Mouse (Mus musculus) left cerebral cortex, postnatal 25 days (tissue): ENCODE data around the gene Dpf2. TPM values are rescaled to one million over a fixed set of nuclear protein-coding genes. Genes with fewer than 3 reads are reported as not detected.

ENCODE experiments used
- DNase-seq, 2 experiments: peaks; one replicate each; pipeline ENCODE4 v3.0.0; 2022; ENCODE audit warnings: low spot score in 2 of 2, mixed read lengths in 1 of 2
- intact Hi-C: fragments of 180-260 bp; cut with DNase I; formaldehyde crosslinking; loops from one replicate; pipeline ENCODE4 v1.15.1; 2025
- total RNA-seq, 2 experiments: library from RNA; stranded (reverse); gene quantifications; 2 replicates each; pipeline ENCODE4 v1.2.3; 2021

Gene Dpf2
- total RNA-seq, 2 experiments from 2014 or later = 84.1 to 96.1 TPM

DNA sequence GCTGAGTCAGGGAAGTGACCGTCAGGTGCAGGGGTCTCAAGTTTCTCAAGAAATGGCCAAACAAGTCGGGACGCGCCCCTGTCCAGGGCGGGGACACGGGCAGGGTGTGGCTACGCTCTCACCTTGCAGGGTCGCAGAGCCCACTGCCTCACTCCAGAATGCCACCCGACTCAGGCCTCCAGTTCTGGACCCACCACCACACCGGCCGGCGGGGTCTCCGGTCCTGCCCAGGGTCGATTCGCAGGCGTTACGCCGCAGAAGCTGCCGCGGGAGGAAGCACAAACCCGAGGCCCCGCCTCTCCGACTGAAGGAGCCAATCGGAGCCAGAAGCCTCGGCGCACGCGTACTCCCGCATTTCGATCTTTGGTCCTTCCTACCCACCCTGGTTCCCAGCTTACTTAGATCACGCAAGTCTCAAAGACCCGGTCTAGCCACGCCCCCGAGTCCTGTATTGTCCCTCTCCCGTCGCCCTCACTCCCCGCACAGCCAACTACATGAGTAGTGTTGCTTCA is 37.8 kb downstream of the Dpf2 start, which contains the start of gene Frmd8:
TSS of gene Frmd8 (minus strand) at position 306 of the 512 bp plus-strand sequence.
- intact Hi-C loops = loop anchor here (5.0 kb wide), 1 partner anchor 163 kb away; no protein-coding TSS in a partner anchor
- DNase-seq = peak; percentile 91 to 96

- intact Hi-C loops = no loop called here
- no peak for DNase-seq
Observed at GRCm38 (mm10) chr19:5874391-5874968, 38.3 kb downstream of the Dpf2 start.

DNA sequence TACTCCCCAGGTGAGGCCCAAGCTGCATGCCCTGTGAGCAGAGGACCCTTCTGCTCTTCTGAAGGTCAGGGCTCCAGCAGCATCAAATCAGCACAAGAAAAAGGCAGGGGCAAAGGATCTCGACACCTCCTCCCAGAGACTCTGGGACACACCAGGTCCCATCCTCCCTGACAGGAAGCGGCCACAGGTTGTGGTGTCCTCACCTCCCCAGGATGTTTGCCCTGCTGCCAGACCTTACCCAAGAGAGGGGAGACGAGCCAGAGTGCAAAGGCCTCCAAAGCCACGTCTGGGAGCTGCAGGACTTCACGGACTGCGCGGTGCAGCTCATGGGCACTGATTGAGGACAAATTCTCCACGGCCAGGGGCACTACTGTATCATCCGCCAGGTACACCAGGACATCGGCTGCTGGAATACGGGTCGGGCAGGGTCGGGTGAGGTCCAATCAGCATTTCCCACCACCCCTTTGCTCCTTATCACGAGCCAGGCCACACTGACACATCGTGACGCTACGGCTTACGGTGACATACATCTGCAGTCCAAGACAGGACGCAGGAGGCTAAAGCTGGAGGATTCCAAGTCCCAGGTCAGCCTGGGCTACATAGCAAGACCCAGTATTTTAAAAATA is 39.8 kb downstream of the Dpf2 start:
- no peak for DNase-seq
- intact Hi-C loops = loop anchor here (2.0 kb wide), 1 partner anchor 16 kb away; no protein-coding TSS in a partner anchor

GRCm38 (mm10) chr19:5872528-5872927 is 40.3 kb downstream of the Dpf2 start:
- intact Hi-C loops = loop anchor here (2.0 kb wide), 1 partner anchor 16 kb away; no protein-coding TSS in a partner anchor
- DNase-seq = no peak

- intact Hi-C loops = loop anchor here (2.0 kb wide), 1 partner anchor 15 kb away; no protein-coding TSS in a partner anchor
- DNase-seq = no peak
Observed at GRCm38 (mm10) chr19:5871683-5872082, 41.1 kb downstream of the Dpf2 start.

DNA sequence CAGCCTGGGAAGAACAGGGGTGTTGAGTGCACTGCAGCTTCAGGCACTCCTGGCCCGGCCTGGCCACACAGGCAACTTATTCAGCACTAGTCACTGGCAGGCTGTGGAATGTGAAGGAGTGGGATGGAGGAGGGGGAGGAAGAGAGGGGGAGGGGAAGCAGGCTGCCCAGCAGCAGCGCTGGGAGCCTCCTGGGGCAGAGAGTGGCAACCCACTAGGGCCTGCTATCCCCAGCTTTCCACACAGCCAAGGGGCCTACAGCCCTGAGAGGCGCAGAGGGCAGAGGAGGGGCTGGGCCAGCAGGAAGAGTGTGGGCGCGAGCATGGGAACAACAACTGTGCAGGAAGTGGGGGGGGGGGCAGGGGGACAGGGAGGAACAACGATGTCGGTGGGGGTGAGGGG is 41.5 kb downstream of the Dpf2 start:
- intact Hi-C loops = no loop called here
- no peak for DNase-seq

GRCm38 (mm10) chr19:5868096-5868495 is 44.7 kb downstream of the Dpf2 start:
- intact Hi-C loops = no loop called here
- DNase-seq = no peak

GRCm38 (mm10) chr19:5864710-5865398 is 48.0 kb downstream of the Dpf2 start:
- intact Hi-C loops = no loop called here
- DNase-seq = no peak

DNA sequence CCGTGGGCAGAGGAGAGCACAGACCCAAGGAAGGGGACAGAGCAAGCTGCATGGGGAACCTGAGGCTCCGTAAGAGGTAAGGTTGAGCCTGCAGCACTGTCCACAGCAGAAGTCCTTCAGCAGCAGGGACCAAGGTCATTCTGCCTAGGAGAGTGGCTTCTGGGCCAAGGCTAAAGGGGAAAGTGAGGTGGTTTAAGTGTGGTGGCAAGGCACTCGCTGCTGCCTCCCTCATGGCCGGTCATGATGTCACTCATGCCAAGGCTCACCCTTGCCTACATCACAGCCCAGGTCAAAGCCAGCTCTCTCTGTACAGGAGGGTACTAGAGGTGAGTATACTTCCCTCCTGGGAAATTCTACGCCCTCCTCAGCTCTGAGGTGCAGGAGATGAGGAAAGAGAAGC is 49.0 kb downstream of the Dpf2 start:
- no peak for DNase-seq
- intact Hi-C loops = no loop called here

- no peak for DNase-seq
- intact Hi-C loops = no loop called here
Observed at GRCm38 (mm10) chr19:5862335-5863085, 50.3 kb downstream of the Dpf2 start.

- intact Hi-C loops = loop anchor here (2.0 kb wide), 1 partner anchor 16 kb away; no protein-coding TSS in a partner anchor
- no peak for DNase-seq
Observed at GRCm38 (mm10) chr19:5856604-5857003, 56.2 kb downstream of the Dpf2 start.

- no peak for DNase-seq
- intact Hi-C loops = no loop called here
Observed at GRCm38 (mm10) chr19:5852035-5852722, 60.6 kb downstream of the Dpf2 start.

DNA sequence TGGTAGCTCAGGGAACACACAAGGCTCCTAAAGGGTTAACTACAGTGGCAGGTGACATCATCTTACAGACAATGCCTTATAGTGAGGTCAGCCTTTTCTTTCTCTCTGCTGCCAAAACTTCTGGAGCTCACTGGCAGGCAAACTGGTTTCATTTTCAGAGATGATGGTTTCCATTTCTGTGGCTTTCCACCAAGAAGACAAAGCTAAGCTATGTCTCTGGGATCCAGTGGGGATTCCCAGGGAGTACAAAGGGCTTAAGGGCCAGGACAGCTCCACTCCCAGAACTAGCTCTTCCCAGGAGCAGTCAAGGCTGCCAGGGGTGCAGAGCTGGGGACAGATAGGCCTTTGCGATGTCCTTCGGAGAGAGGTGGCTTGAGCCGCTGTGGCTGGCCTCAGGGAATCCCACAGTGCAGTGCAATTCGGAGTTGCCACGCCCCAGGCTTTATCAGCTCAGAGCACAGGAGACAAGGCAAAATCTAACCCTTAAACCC is 61.3 kb downstream of the Dpf2 start:
- intact Hi-C loops = no loop called here
- no peak for DNase-seq

DNA sequence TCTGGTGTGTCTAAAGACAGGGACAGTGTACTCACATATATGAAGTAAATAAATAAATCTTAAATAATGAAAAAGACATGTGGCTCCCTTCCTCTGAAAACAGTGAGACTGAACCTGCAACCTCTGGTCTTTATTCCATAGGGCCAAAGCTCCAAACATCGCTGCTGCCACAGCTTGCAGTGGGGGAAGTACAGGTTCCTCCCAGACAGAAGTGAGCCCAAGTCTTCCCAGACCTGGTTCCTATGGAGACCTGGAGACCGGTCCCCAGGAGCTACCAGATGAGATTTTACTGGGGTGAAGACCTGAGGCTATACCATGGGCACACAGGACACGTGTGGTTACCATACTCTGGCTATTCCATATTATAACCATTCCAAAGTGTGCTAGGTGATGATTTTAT is 62.0 kb downstream of the Dpf2 start:
- intact Hi-C loops = loop anchor here (1.0 kb wide), 2 partner anchors 58 to 64 kb away; no protein-coding TSS in a partner anchor
- DNase-seq = no peak

GRCm38 (mm10) chr19:5849843-5850527 is 62.8 kb downstream of the Dpf2 start:
- intact Hi-C loops = loop anchor here (1.0 kb wide), 2 partner anchors 57 to 63 kb away; no protein-coding TSS in a partner anchor
- peak; percentile 95 for DNase-seq

DNA sequence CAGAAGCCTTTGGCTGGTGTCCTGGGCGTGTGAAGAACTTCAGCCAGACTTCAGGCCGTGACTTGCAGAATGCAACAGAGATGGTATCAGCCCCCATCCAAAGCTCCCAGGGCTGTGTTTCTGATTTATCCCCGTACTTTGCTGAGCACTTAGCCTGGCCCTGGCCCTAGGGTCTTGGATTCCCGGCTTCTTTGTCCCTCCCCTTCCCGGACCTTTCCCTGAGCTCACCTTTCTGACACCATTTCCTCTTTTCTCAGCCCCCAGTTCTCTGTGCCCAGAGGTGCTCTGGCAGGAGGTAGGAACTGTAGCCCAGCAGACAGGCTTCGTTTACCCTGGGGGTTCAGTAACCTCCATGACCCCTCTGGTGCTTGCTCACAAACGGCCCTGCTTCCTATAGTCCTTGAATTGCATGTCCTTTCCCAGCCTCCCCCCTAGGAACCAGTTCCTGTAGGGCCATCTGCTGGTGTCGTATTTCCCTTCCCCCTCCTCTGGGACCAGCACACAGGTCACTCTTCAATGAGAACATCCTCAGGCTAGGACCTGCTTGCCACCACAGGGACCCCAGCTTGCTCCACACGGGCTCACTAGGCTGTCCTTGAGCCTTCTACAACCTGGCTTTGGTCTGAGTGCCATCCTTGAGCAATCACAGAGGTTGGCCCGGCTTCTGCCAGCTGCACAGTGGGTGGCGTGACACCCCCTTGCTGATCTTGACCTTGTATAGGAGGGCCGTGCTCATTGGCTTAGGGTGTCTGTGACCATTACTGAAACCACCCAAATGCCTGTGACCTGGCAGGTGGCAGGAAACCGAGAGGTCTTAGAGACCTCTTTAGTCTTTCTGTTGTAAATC is 63.8 kb downstream of the Dpf2 start:
- peak in 1 of 2 experiments; percentile 29 for DNase-seq
- intact Hi-C loops = no loop called here

GRCm38 (mm10) chr19:5848032-5848825 is 64.6 kb downstream of the Dpf2 start:
- intact Hi-C loops = no loop called here
- peak in 1 of 2 experiments; percentile 80 for DNase-seq
